Mouse (Mus musculus) inflammation-experienced regulatory T-cells (primary cell): Measurements from ENCODE around the gene Abhd4. TPM values are rescaled to one million over a fixed set of nuclear protein-coding genes. Genes with fewer than 3 reads are reported as not detected.

Experiments
- polyA plus RNA-seq, 2 experiments: library from polyadenylated mRNA; unstranded; fragments of 100-300 nt; shearing (Covaris generic); gene quantifications; one replicate each; pipeline ENCODE4 v1.2.1; 2017

Abhd4 gene
- 10 to 100 TPM; 20.6 to 32.2 TPM for polyA plus RNA-seq

DNA sequence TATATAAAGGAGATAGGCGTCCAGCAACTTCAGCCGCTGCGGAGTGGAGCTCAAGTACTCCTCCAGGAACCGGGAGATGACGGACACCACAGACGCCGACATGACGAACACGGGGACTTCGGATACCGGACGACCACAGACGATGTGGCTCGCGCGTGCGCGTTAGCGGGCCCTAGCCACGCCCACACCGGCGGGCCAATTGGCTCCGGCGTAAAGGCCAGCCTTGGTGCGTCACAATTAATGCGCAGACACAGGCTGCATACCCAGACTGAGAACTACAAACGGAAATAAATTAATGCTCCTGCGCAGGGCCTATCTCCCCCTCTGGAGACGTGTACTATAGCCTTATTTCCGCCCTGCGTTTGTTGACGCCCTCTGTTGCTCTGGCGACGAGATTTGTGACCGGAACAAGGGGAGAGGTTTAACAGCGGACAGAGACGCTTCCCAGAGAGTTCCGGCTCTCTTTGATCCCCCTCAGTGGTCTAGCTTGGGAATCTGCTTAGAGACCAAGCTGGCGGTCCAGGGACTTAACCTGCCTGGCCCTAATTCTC is at the start of gene Abhd4, which contains the start of gene Dad1:
Gene Abhd4 (plus strand): TSS at position 448 of the 551 bp plus-strand sequence.
Gene Dad1 (minus strand): TSS at position 364 of the 551 bp plus-strand sequence.

DNA sequence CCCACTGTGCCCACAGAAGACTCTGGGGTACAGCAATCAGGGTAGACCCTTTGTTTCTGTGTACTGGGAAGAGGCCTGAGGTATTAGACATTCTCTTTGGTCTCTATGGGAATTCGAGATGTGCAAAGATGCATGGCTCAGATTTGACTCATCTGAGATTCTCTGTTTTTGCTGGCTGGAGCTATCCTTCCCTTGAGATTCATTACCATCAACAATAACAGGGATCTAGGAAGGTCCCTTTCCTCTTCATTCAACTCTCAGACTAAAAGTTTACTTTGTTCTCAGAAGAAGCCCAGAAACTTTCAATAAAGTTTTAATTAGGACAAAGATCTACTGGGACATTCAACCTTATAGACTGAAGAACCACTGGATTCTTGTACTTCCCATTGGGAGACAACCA is 30.9 kb downstream of the Abhd4 start, which contains the start of gene Olfr49:
Gene Olfr49 (minus strand): TSS at position 101 of the 400 bp plus-strand sequence.

Other genes with a start within 250 kb of the Abhd4 start
- 100 to 1,000 TPM; 437 to 475 TPM for gene Dad1, start 84 bp upstream of the Abhd4 start, polyA plus RNA-seq
- under 1 TPM in 1 of 2 experiments, not detected in 1; 0.04 TPM for gene Olfr49, start 30.8 kb downstream of the Abhd4 start, polyA plus RNA-seq
- 10 to 100 TPM; 54.3 to 58.1 TPM for gene Oxa1l, start 106.6 kb downstream of the Abhd4 start, polyA plus RNA-seq
- 1 to 10 TPM; 1.5 to 1.6 TPM for gene Slc7a7, start 163.6 kb downstream of the Abhd4 start, polyA plus RNA-seq
- gene Mrpl52, start 172.7 kb downstream of the Abhd4 start, polyA plus RNA-seq = 100 to 1,000 TPM; 170 to 222 TPM
- gene Mmp14, start 177.4 kb downstream of the Abhd4 start, polyA plus RNA-seq = 10 to 100 TPM in 1 of 2 experiments, 1 to 10 TPM in 1; 6.7 to 25.0 TPM
- gene Lrp10, start 209.9 kb downstream of the Abhd4 start, polyA plus RNA-seq = 100 to 1,000 TPM; 364 to 420 TPM
- gene Rem2, start 221.9 kb downstream of the Abhd4 start, polyA plus RNA-seq = under 1 TPM; 0.35 to 0.87 TPM